Mouse (Mus musculus) hindbrain, embryonic 11.5 days (tissue): Measurements from ENCODE around the gene Mmrn2. TPM values are rescaled to one million over a fixed set of nuclear protein-coding genes. Genes with fewer than 3 reads are reported as not detected.

Experiments used
- ATAC-seq: fragments of 200-750 bp; cut with Nextera tagmentation; 2 replicates; pipeline ENCODE4 v1.8.0; 2017; ENCODE audit warnings: mild to moderate bottlenecking, moderate TSS enrichment, moderate library complexity; ENCODE audit not compliant: low FRiP score
- DNase-seq: peaks from one replicate; pipeline ENCODE4 v3.0.0-alpha.2; 2015; ENCODE audit warnings: low spot score
- H3K27ac ChIP-seq: fragments of 300-500 bp; sonication (generic); 2 replicates; pipeline ENCODE4 v1.5.1; 2014; ENCODE audit warnings: mild to moderate bottlenecking, low read depth, low read length
- H3K27me3 ChIP-seq: fragments of 300-500 bp; sonication (generic); 2 replicates; pipeline ENCODE4 v1.6.1; 2014; ENCODE audit warnings: mild to moderate bottlenecking, low read length, moderate library complexity, mixed read lengths; ENCODE audit not compliant: control insufficient read depth, insufficient read depth
- H3K36me3 ChIP-seq: fragments of 300-500 bp; sonication (generic); 2 replicates; pipeline ENCODE4 v1.6.1; 2014; ENCODE audit warnings: mild to moderate bottlenecking, low read length, moderate library complexity, mixed read lengths; ENCODE audit not compliant: control insufficient read depth, insufficient read depth
- H3K4me1 ChIP-seq: fragments of 300-500 bp; sonication (generic); replicated peaks from 2 replicates; pipeline ENCODE4 v1.6.1; 2014; ENCODE audit warnings: low read length, mixed read lengths; ENCODE audit not compliant: control insufficient read depth, insufficient read depth
- H3K4me2 ChIP-seq: fragments of 300-500 bp; sonication (generic); replicated peaks from 2 replicates; pipeline ENCODE4 v1.6.1; 2014; ENCODE audit warnings: mild to moderate bottlenecking, low read depth, low read length
- H3K4me3 ChIP-seq: fragments of 300-500 bp; sonication (generic); 2 replicates; pipeline ENCODE4 v1.5.1; 2014; ENCODE audit warnings: low read depth, low read length
- H3K9ac ChIP-seq: fragments of 300-500 bp; sonication (generic); 2 replicates; pipeline ENCODE4 v1.6.1; 2014; ENCODE audit warnings: low read depth, low read length
- H3K9me3 ChIP-seq: fragments of 300-500 bp; sonication (generic); 2 replicates; pipeline ENCODE4 v1.6.1; 2016; ENCODE audit warnings: low read length; ENCODE audit not compliant: control insufficient read depth
- WGBS: fragments of 180-500 bp; shearing (Covaris S2); extraction: QIAGEN DNeasy Blood & Tissue Kit; methylation state at CpG from one replicate; pipeline ENCODE4 v1.1.7; 2014; 5-methylcytosine and 5-hydroxymethylcytosine counted together
- polyA plus RNA-seq: library from polyadenylated mRNA; unstranded; fragments of >200 nt; fragmentation: Nextera tagmentation; extraction: Ambion mirVana; gene quantifications from 2 replicates; pipeline ENCODE4 v1.2.1, GENCODE M21; 2014

Gene Mmrn2
- polyA plus RNA-seq, 1 experiment from 2014 or later, result 4.4 TPM

DNA sequence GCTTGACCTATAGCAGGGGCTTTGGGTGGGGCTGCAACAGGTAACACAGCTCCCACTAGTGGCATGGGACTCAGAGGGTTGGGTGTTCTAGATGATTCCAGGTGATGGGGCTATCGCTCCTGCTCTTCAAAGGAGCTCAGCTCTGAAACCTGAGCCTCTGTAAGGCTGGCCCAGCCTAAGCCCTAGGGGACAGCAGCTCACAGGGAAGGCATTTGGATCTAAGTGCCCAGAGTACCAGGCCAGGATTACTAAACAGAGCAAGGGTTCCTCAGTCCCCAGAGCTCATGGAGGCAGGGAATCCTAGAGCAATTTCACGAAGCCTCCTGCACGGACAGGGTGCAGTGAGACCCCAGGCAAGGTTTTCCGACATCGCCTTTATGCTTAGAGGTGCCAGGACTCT is 676 bp downstream of the Mmrn2 start:
- H3K4me3 ChIP-seq, result 0 out of 2 replicates have a peak overlapping the region, but pooled peaks have one; percentile 4
- 86% methylated on average over 5 of the region's 5 CpGs for WGBS

DNA sequence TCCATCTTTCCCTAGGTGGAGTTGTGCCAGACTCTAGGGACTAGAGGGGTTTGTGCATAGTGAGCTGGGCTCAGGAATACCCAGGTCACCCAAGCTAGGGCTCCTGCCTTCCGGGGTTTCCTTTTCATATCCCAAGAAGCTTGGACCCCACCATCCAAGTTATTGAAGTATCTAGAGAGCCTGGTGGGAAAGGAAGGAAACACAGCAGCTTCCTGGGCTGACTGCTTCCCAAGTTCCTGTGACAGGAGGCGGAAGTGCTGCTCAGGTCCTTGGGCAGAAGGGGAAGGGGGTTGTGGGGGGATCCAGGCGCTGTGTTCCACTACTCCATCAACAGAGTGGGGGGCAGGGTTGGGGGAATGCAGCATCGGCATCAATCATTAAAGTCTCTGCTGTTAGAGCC is 1.9 kb downstream of the Mmrn2 start:
- Histone ChIP-seq H3K27me3 (no peaks in the 10 kb centered on the region), H3K9me3 (no peaks in the 10 kb centered on the region), H3K27ac (no peak overlapping the region), H3K4me1 (0 out of 2 replicates have a peak, but pooled peaks cover 3% of the 10 kb centered on the region), H3K4me2 (no peak overlapping the region), H3K4me3 (no peak overlapping the region), H3K36me3 (no peaks in the 10 kb centered on the region), H3K9ac (no peak overlapping the region)
- DNase-seq (no peak), ATAC-seq (no peak)
- 84% methylated on average over 4 of the region's 4 CpGs for WGBS

More for the DNA sequence above, 676 bp downstream of the Mmrn2 start:
- H3K36me3 ChIP-seq, result no peaks in the 10 kb centered on the region
- 0 out of 2 replicates have a peak, but pooled peaks cover 3% of the 10 kb centered on the region for H3K4me1 ChIP-seq
- no peak overlapping the region for H3K4me2 ChIP-seq
- H3K27ac ChIP-seq, result no peak overlapping the region
- no peaks in the 10 kb centered on the region for H3K9me3 ChIP-seq
- no peak overlapping the region for H3K9ac ChIP-seq
- DNase-seq, result no peak
- no peak for ATAC-seq
- H3K27me3 ChIP-seq, result no peaks in the 10 kb centered on the region

DNA sequence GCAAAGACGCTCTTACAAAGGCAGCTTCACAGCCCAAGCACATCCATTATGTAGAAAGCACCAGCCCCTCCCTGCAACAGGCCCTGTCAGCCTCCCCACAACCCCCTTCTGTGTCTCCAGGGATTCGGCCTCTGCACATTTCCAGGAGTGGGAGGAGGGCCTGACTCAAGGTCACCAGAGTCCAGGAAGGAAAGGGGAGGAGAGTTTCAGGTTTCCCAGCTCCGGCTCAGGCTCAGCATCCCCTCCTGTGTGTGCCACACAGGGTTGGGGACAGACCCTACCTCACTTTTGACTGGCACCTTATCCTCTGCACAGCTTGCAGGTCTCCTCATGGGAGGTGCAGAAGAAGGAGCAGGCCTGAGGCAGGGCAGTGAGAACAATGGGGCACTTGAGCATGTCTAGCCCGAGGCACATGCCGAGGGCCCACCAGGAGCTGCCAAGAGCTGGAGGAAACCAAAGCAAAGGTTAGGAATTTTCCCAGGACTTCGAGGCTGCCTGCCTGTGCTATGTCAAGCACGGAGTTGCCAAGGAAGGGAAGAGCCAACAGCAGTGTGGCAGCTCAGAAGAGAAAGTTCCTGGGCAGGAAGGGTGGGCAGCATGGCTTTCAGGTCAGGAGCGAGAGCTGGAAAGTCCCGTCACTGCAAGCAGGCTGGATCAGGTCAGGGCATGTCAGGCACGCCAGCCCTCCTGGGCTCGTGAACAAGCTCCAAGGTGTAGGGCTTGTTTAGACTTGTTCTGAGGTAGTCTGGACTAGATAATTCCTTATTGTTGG is 3.5 kb downstream of the Mmrn2 start:
- H3K36me3 ChIP-seq, result no peaks in the 10 kb centered on the region
- H3K4me1 ChIP-seq, result 0 out of 2 replicates have a peak, but pooled peaks cover 3% of the 10 kb centered on the region
- no peaks in the 10 kb centered on the region for H3K27me3 ChIP-seq
- DNase-seq (peak; percentile 64), ATAC-seq (peak; percentile 48)
- no peak overlapping the region for H3K9ac ChIP-seq
- H3K9me3 ChIP-seq, result no peaks in the 10 kb centered on the region
- no peak overlapping the region for H3K4me2 ChIP-seq
- WGBS, result 38% methylated on average over 11 of the region's 11 CpGs
- H3K27ac ChIP-seq, result peak overlapping the region; percentile 36; the same call in 1 of the 2 replicates
- H3K4me3 ChIP-seq, result no peak overlapping the region

DNA sequence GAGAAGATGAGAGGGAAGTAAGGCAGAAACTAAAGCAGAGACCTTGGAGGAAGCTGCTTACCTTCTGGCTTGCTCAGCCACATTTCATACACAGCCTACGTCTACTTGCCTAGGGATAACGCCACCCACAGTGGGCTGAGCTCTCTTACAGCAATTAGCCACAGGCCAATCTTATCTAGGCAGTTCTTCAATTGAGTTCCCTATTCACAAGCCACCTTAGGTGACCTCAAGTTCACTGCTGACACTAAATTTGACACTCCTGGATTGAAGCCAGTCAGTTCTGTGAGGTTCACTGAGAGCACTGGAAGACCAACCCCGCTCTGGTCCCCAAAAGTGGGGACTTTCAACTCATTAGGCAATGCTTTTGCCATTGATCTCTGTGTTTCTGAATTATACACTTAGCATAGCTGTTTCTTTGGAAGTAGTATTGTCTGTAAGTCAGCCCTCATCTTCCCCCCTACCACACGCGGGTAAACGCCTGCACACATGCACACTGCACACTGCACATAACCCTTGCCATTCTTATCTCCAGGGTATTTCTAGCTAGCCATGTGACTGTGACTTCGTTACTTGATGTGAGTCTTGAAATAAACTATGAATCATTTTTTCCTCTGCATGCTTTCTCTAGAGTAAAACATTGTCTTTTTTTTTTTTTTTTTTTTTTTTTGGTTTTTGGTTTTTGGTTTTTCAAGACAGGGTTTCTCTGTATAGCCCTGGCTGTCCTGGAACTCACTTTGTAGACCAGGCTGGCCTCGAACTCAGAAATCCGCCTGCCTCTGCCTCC is 7.8 kb downstream of the Mmrn2 start:
- ATAC-seq (no peak), DNase-seq (no peak)
- H3K9me3 ChIP-seq, result no peaks in the 10 kb centered on the region
- no peak overlapping the region for H3K27ac ChIP-seq
- no peaks in the 10 kb centered on the region for H3K27me3 ChIP-seq
- no peak overlapping the region for H3K4me2 ChIP-seq
- no peaks in the 10 kb centered on the region for H3K36me3 ChIP-seq
- 0 out of 2 replicates have a peak, but pooled peaks cover 3% of the 10 kb centered on the region for H3K4me1 ChIP-seq
- 95% methylated on average over 9 of the region's 9 CpGs for WGBS
- no peak overlapping the region for H3K9ac ChIP-seq
- H3K4me3 ChIP-seq, result no peak overlapping the region

DNA sequence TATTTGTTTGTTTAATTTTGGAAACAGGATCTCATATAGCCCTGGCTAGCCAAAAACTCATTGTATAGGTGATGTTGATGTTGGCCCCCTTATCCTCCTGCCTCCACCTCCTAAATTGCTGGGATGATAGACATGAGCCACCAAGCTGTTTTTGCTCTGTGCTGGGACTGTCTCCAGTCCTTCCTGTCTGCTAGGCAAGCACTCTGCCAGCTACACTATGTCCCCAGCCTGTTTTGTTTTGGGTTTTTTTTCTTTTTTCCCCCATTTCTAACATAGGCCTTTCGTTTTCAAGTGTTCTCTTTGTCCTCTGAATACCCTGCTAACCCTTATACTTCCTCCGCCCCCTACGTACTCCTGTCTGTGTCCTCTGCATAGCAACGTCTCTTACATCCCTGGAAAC is 18.0 kb downstream of the Mmrn2 start:
- DNase-seq, result no peak
- Histone ChIP-seq H3K36me3 (peaks cover 3% of the 10 kb centered on the region; the same call in 1 of the 2 replicates), H3K27me3 (no peaks in the 10 kb centered on the region), H3K4me3 (no peak overlapping the region), H3K27ac (no peak overlapping the region), H3K9me3 (no peaks in the 10 kb centered on the region), H3K4me2 (no peak overlapping the region), H3K4me1 (no peaks in the 10 kb centered on the region), H3K9ac (no peak overlapping the region)
- 69% methylated on average over 4 of the region's 4 CpGs for WGBS
- ATAC-seq, result no peak

DNA sequence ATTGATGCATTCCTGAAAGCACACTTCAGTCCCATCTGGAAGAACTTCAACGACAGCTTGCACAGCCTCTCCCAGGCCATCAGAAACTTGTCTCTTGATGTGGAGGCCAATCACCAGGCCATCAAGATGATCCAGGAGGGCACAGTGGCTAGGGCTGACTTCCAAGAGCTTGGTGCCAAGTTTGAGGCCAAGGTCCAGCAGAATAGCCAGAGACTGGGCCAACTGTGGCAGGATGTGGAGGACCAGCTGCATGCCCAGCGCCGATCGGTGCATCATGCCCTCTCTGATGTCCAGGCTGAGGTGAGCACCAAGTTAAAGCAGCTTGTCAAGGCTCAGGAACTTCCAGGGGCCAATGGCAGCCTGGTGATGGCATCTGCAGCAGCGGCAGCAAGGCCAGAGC is 22.6 kb downstream of the Mmrn2 start:
- H3K4me3 ChIP-seq, result no peak overlapping the region
- no peaks in the 10 kb centered on the region for H3K9me3 ChIP-seq
- H3K27me3 ChIP-seq, result no peaks in the 10 kb centered on the region
- WGBS, result 94% methylated on average over 5 of the region's 5 CpGs
- no peak for ATAC-seq
- DNase-seq, result no peak
- H3K9ac ChIP-seq, result no peak overlapping the region
- H3K4me1 ChIP-seq, result no peaks in the 10 kb centered on the region
- no peak overlapping the region for H3K27ac ChIP-seq
- H3K36me3 ChIP-seq, result peaks cover 4% of the 10 kb centered on the region; the same call in 1 of the 2 replicates
- no peak overlapping the region for H3K4me2 ChIP-seq

DNA sequence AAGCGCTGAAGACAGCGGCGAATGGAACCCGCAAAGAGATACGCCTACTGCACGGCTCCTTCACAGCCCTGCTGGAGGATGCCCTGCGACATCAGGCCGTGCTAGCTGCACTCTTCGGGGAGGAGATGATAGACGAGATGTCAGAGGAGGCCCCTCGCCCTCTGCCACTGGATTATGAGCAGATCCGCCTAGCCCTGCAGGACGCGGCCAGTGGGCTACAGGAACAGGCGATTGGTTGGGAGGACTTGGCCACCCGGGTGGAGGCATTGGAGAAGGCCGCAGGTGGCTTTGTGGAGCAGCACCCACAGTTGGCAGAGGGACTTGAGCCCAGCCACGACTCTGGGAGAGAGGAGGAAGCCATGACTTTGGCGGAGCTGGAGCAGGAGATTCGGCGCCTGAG is 23.6 kb downstream of the Mmrn2 start:
- H3K36me3 ChIP-seq, result peaks cover 4% of the 10 kb centered on the region; the same call in 1 of the 2 replicates
- no peak overlapping the region for H3K9ac ChIP-seq
- no peak overlapping the region for H3K4me2 ChIP-seq
- DNase-seq (no peak), ATAC-seq (no peak)
- 89% methylated on average over 21 of the region's 21 CpGs for WGBS
- H3K4me3 ChIP-seq, result no peak overlapping the region
- no peak overlapping the region for H3K27ac ChIP-seq
- H3K9me3 ChIP-seq, result no peaks in the 10 kb centered on the region
- H3K27me3 ChIP-seq, result no peaks in the 10 kb centered on the region
- no peaks in the 10 kb centered on the region for H3K4me1 ChIP-seq

DNA sequence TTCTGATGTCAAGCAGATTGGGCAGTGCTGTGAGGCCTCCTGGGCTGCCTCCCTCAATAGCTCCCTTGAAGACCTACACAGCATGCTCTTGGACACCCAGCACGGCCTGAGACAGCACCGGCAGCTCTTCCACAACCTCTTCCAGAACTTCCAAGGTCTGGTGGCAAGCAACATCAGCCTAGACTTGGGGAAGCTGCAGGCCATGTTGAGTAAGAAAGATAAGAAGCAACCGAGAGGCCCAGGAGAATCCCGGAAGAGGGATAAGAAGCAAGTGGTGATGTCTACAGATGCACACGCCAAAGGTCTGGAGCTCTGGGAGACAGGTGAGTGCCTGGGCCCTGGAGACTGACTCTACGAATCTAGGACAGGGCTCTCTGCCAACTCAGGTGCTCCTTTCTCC is 24.0 kb downstream of the Mmrn2 start:
- ATAC-seq, result no peak
- WGBS, result 95% methylated on average over 6 of the region's 6 CpGs
- Histone ChIP-seq H3K36me3 (peaks cover 4% of the 10 kb centered on the region; the same call in 1 of the 2 replicates), H3K27ac (no peak overlapping the region), H3K27me3 (no peaks in the 10 kb centered on the region), H3K4me3 (no peak overlapping the region), H3K4me2 (no peak overlapping the region), H3K9me3 (no peaks in the 10 kb centered on the region), H3K9ac (no peak overlapping the region), H3K4me1 (no peaks in the 10 kb centered on the region)
- DNase-seq, result no peak
